Mouse (Mus musculus): Measurements from ENCODE around the gene Wasf2. TPM values are rescaled to one million over a fixed set of nuclear protein-coding genes. Genes with fewer than 3 reads are reported as not detected.

Gene Wasf2
- polyA plus RNA-seq, 1 experiment from 2014 or later, result 42.9 TPM

DNA sequence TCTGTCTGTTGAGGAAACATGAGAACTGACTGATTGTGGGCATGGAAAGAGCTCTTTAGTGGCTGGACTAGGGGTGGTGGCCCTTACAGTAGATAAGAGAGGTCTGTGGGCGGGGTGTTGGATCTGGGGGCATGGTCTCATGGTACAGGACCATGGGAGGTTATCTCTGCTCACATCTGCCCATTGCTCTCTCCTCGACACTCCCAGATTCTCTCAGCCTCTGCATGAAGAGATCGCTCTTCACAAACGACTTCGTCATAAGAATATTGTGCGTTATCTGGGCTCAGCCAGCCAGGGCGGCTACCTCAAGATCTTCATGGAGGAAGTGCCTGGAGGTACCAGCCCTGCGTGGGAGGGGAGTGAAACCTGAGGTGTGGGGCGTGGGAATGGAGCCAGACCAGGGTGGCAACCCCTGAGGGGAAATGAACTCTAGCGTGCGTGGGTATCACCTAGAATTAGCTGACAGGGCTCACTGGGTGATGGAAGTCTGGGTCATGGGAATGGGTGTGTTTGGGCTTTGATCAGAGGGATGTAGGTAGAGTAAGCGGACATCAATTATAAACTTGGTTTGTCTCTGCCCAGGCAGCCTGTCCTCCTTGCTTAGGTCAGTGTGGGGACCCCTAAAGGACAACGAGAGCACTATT, 117.6 kb downstream of the Wasf2 start:
- H3K4me3 ChIP-seq, result no peak overlapping the region
- peaks cover 97% of the 10 kb centered on the region for H3K27me3 ChIP-seq
- H3K4me2 ChIP-seq, result no peak overlapping the region
- WGBS, result 76% methylated on average over 13 of the region's 13 CpGs
- peaks cover 11% of the 10 kb centered on the region for H3K4me1 ChIP-seq
- ATAC-seq, result no peak
- no peaks in the 10 kb centered on the region for H3K36me3 ChIP-seq (ENCODE audit: poor library complexity, severe bottlenecking)
- no peak overlapping the region for H3K9ac ChIP-seq
- no peaks in the 10 kb centered on the region for H3K9me3 ChIP-seq (replicated peaks)
- no peak overlapping the region for H3K27ac ChIP-seq

Small RNAs within 50 kb of the gene (microRNA-seq; reads per million reads assigned to microRNA genes)
- gene Mir7017, result not detected

Other genes starting within 250 kb of the Wasf2 start
- 116 and 119 TPM in 2 replicates for gene Stx12, start 246.0 kb upstream of the Wasf2 start, polyA plus RNA-seq (2015; fragmentation: Nextera tagmentation; extraction: Ambion mirVana)
- 35.2 and 43.5 TPM in 2 replicates for gene Fam76a, start 207.9 kb upstream of the Wasf2 start, polyA plus RNA-seq (2015; fragmentation: Nextera tagmentation; extraction: Ambion mirVana)
- not detected in 2 replicates for gene Fgr, start 156.4 kb upstream of the Wasf2 start, polyA plus RNA-seq (2015; fragmentation: Nextera tagmentation; extraction: Ambion mirVana)
- gene Ahdc1, start 119.2 kb upstream of the Wasf2 start, polyA plus RNA-seq (2015; fragmentation: Nextera tagmentation; extraction: Ambion mirVana), result 7.3 and 8.1 TPM in 2 replicates
- 0.17 and 0.30 TPM in 2 replicates for gene Cd164l2, start 81.6 kb downstream of the Wasf2 start, polyA plus RNA-seq (2015; fragmentation: Nextera tagmentation; extraction: Ambion mirVana)
- gene Gpr3, start 82.0 kb downstream of the Wasf2 start, polyA plus RNA-seq (2015; fragmentation: Nextera tagmentation; extraction: Ambion mirVana), result 0.33 and 0.57 TPM in 2 replicates
- gene Map3k6, start 110.3 kb downstream of the Wasf2 start, polyA plus RNA-seq (2015; fragmentation: Nextera tagmentation; extraction: Ambion mirVana), result 0.92 and 1.0 TPM in 2 replicates
- gene Sytl1, start 132.6 kb downstream of the Wasf2 start, polyA plus RNA-seq (2015; fragmentation: Nextera tagmentation; extraction: Ambion mirVana), result 0.43 and 0.59 TPM in 2 replicates
- 85.8 and 94.5 TPM in 2 replicates for gene Tmem222, start 147.3 kb downstream of the Wasf2 start, polyA plus RNA-seq (2015; fragmentation: Nextera tagmentation; extraction: Ambion mirVana)
- 14.0 and 16.9 TPM in 2 replicates for gene Wdtc1, start 223.0 kb downstream of the Wasf2 start, polyA plus RNA-seq (2015; fragmentation: Nextera tagmentation; extraction: Ambion mirVana)
- gene Slc9a1, start 239.2 kb downstream of the Wasf2 start, polyA plus RNA-seq (2015; fragmentation: Nextera tagmentation; extraction: Ambion mirVana), result 5.6 and 7.3 TPM in 2 replicates